Mouse (Mus musculus): ENCODE measurements around the gene Ccdc6. TPM values are rescaled to one million over a fixed set of nuclear protein-coding genes. Genes with fewer than 3 reads are reported as not detected.
A peak's percentile ranks its signal among the peaks of the same experiment; 100 is the strongest.

Gene Ccdc6
- polyA plus RNA-seq, 1 experiment from 2014 or later: 39.6 TPM

DNA sequence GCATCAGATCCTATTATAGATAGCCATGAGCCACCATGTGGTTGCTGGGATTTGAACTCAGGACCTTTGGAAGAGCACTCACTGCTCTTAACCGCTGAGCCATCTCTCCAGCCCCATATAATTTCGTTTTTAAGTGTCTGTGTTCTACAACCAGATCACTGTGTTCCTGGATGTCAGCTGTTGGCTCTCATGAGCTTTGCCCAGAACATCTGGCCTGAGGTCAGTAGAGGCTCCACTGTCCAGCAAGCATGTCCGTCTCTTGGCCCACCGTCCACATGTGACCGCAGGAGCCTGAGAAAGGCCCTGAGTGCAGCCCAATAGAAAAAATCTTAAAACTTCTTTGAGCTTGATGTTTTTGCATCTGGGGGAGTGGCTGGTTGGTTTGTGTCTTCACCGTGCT is 99.7 kb downstream of the Ccdc6 start:
- H3K4me1 ChIP-seq (ENCODE audit: control insufficient read depth, insufficient read depth, low read length): 0 out of 2 replicates have a peak, but pooled peaks cover 3% of the 10 kb centered on the region
- H3K4me2 ChIP-seq (replicated peaks; ENCODE audit: low read depth, low read length): no peak overlapping the region
- no peaks in the 10 kb centered on the region for H3K27me3 ChIP-seq (ENCODE audit: control insufficient read depth, insufficient read depth, low read length)
- peaks cover 3% of the 10 kb centered on the region for H3K9me3 ChIP-seq (ENCODE audit: control insufficient read depth, low read length)
- peaks cover 6% of the 10 kb centered on the region; the same call in 1 of the 2 replicates for H3K36me3 ChIP-seq (ENCODE audit: control insufficient read depth, insufficient read depth, low read length)
- H3K4me3 ChIP-seq (ENCODE audit: low read length): no peak overlapping the region
- H3K9ac ChIP-seq (ENCODE audit: low read depth, low read length): no peak overlapping the region
- ATAC-seq (ENCODE audit: low FRiP score, low TSS enrichment): no peak
- no peak overlapping the region for H3K27ac ChIP-seq (ENCODE audit: low read depth, low read length)
- WGBS: 67% methylated on average over 6 of the region's 6 CpGs

DNA sequence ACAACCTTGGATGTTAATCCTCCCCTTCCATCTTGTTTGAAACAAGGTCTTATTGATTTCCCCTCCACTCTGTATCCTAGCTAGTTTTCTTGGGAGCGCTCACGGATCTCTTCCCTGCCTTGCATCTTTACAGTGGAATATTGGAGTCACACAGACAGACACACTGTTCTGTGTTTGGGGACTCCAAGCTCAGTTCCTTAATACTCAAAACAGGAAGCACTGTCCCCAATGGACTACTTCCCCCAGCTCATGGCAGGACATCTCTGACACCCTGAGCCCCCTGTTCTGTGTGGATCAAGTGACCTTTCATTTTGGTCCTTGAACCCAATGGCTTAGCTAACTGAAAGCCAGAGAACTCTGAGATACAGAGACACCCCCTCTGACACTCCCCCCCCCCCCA is 100.7 kb downstream of the Ccdc6 start:
- no peaks in the 10 kb centered on the region for H3K27me3 ChIP-seq (ENCODE audit: control insufficient read depth, insufficient read depth, low read length)
- 94% methylated on average over 2 of the region's 2 CpGs for WGBS
- H3K4me1 ChIP-seq (ENCODE audit: control insufficient read depth, insufficient read depth, low read length): 0 out of 2 replicates have a peak, but pooled peaks cover 3% of the 10 kb centered on the region
- H3K4me2 ChIP-seq (replicated peaks; ENCODE audit: low read depth, low read length): no peak overlapping the region
- H3K4me3 ChIP-seq (ENCODE audit: low read length): no peak overlapping the region
- peaks cover 6% of the 10 kb centered on the region for H3K9me3 ChIP-seq (ENCODE audit: control insufficient read depth, low read length)
- H3K27ac ChIP-seq (ENCODE audit: low read depth, low read length): no peak overlapping the region
- peaks cover 4% of the 10 kb centered on the region; the same call in 1 of the 2 replicates for H3K36me3 ChIP-seq (ENCODE audit: control insufficient read depth, insufficient read depth, low read length)
- ATAC-seq (ENCODE audit: low FRiP score, low TSS enrichment): no peak
- H3K9ac ChIP-seq (ENCODE audit: low read depth, low read length): no peak overlapping the region

- Histone ChIP-seq H3K4me3 (ENCODE audit: low read length) (no peak overlapping the region), H3K27ac (ENCODE audit: low read depth, low read length) (no peak overlapping the region), H3K27me3 (ENCODE audit: control insufficient read depth, insufficient read depth, low read length) (no peaks in the 10 kb centered on the region), H3K9me3 (ENCODE audit: control insufficient read depth, low read length) (peaks cover 6% of the 10 kb centered on the region), H3K4me1 (ENCODE audit: control insufficient read depth, insufficient read depth, low read length) (0 out of 2 replicates have a peak, but pooled peaks cover 3% of the 10 kb centered on the region), H3K36me3 (ENCODE audit: control insufficient read depth, insufficient read depth, low read length) (peaks cover 4% of the 10 kb centered on the region; the same call in 1 of the 2 replicates), H3K4me2 (replicated peaks; ENCODE audit: low read depth, low read length) (no peak overlapping the region), H3K9ac (ENCODE audit: low read depth, low read length) (no peak overlapping the region)
- ATAC-seq (ENCODE audit: low FRiP score, low TSS enrichment): no peak
- WGBS: 64% methylated on average over 6 of the region's 6 CpGs
Observed at GRCm38 (mm10) chr10:70198012-70198411, 101.1 kb downstream of the Ccdc6 start.

GRCm38 (mm10) chr10:70198951-70199463 is 102.1 kb downstream of the Ccdc6 start:
- Histone ChIP-seq H3K4me3 (ENCODE audit: low read length) (no peak overlapping the region), H3K9ac (ENCODE audit: low read depth, low read length) (no peak overlapping the region), H3K4me1 (ENCODE audit: control insufficient read depth, insufficient read depth, low read length) (peaks cover 3% of the 10 kb centered on the region; the same call in 1 of the 2 replicates), H3K9me3 (ENCODE audit: control insufficient read depth, low read length) (peaks cover 6% of the 10 kb centered on the region), H3K4me2 (replicated peaks; ENCODE audit: low read depth, low read length) (no peak overlapping the region), H3K36me3 (ENCODE audit: control insufficient read depth, insufficient read depth, low read length) (no peaks in the 10 kb centered on the region), H3K27me3 (ENCODE audit: control insufficient read depth, insufficient read depth, low read length) (no peaks in the 10 kb centered on the region), H3K27ac (ENCODE audit: low read depth, low read length) (no peak overlapping the region)
- WGBS: 93% methylated on average over 7 of the region's 7 CpGs
- no peak for ATAC-seq (ENCODE audit: low FRiP score, low TSS enrichment)

DNA sequence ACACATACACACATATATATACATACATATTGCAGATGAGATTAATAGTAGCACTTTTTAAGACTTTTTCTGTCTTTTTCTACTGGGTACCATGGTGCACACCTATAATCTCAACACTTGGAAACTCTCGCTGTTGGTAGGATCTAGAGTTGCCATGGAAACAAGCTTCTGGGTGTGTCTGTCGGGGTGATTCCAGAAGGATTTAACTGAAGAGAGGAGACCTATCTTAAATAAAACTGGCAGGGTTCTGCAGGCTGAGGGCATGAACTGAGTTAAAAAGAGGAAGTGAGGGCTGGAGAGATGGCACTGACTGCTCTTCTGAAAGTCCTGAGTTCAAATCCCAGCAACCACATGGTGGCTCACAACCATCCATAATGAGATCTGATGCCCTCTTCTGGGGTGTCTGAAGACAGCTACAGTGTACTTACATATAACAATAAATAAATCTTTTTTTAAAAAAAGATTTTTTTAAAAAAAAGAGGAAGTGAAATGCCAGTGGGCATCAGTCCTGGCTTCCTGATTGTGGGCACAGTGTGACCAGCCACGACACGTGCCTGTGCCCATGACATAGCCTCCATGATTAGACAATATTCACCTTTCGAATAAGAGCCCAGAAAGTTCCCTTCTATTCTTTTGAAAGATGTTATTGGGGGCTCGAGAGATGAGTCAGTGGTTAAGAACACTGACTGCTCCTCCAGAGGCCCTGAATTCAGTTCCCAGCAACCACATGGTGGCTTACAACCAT is 102.7 kb downstream of the Ccdc6 start:
- Histone ChIP-seq H3K4me2 (replicated peaks; ENCODE audit: low read depth, low read length) (no peak overlapping the region), H3K36me3 (ENCODE audit: control insufficient read depth, insufficient read depth, low read length) (no peaks in the 10 kb centered on the region), H3K4me3 (ENCODE audit: low read length) (no peak overlapping the region), H3K27ac (ENCODE audit: low read depth, low read length) (no peak overlapping the region), H3K9me3 (ENCODE audit: control insufficient read depth, low read length) (peaks cover 6% of the 10 kb centered on the region), H3K4me1 (ENCODE audit: control insufficient read depth, insufficient read depth, low read length) (peaks cover 8% of the 10 kb centered on the region; the same call in 1 of the 2 replicates), H3K27me3 (ENCODE audit: control insufficient read depth, insufficient read depth, low read length) (no peaks in the 10 kb centered on the region), H3K9ac (ENCODE audit: low read depth, low read length) (no peak overlapping the region)
- ATAC-seq (ENCODE audit: low FRiP score, low TSS enrichment): no peak
- 90% methylated on average over 6 of the region's 6 CpGs for WGBS

- 61% methylated on average over 12 of the region's 12 CpGs for WGBS
- H3K27ac ChIP-seq (ENCODE audit: low read depth, low read length): no peak overlapping the region
- no peak overlapping the region for H3K9ac ChIP-seq (ENCODE audit: low read depth, low read length)
- no peaks in the 10 kb centered on the region for H3K36me3 ChIP-seq (ENCODE audit: control insufficient read depth, insufficient read depth, low read length)
- H3K4me1 ChIP-seq (ENCODE audit: control insufficient read depth, insufficient read depth, low read length): peaks cover 7% of the 10 kb centered on the region; the same call in 1 of the 2 replicates
- H3K4me2 ChIP-seq (replicated peaks; ENCODE audit: low read depth, low read length): no peak overlapping the region
- ATAC-seq (ENCODE audit: low FRiP score, low TSS enrichment): no peak
- H3K27me3 ChIP-seq (ENCODE audit: control insufficient read depth, insufficient read depth, low read length): no peaks in the 10 kb centered on the region
- H3K4me3 ChIP-seq (ENCODE audit: low read length): no peak overlapping the region
- H3K9me3 ChIP-seq (ENCODE audit: control insufficient read depth, low read length): peaks cover 6% of the 10 kb centered on the region
Observed at GRCm38 (mm10) chr10:70200889-70201500, 104.1 kb downstream of the Ccdc6 start.

GRCm38 (mm10) chr10:70204505-70205399 is 107.8 kb downstream of the Ccdc6 start, which contains the start of gene Mrln:
Gene Mrln, plus strand, starts transcription at chr10:70204664.
- no peaks in the 10 kb centered on the region for H3K36me3 ChIP-seq (ENCODE audit: control insufficient read depth, insufficient read depth, low read length)
- WGBS: 16% methylated on average over 17 of the region's 17 CpGs
- ATAC-seq (ENCODE audit: low FRiP score, low TSS enrichment): peak; percentile 63
- H3K4me2 ChIP-seq (replicated peaks; ENCODE audit: low read depth, low read length): peak within 1 kb of the TSS; percentile 1; the same call in 1 of the 2 replicates
- H3K4me1 ChIP-seq (ENCODE audit: control insufficient read depth, insufficient read depth, low read length): peaks cover 6% of the 10 kb centered on the region; the same call in 1 of the 2 replicates
- no peaks in the 10 kb centered on the region for H3K27me3 ChIP-seq (ENCODE audit: control insufficient read depth, insufficient read depth, low read length)
- peaks cover 6% of the 10 kb centered on the region for H3K9me3 ChIP-seq (ENCODE audit: control insufficient read depth, low read length)
- no peak within 1 kb of the TSS for H3K4me3 ChIP-seq (ENCODE audit: low read length)
- H3K27ac ChIP-seq (ENCODE audit: low read depth, low read length): peak within 1 kb of the TSS; percentile 75
- 0 out of 2 replicates have a peak within 1 kb of the TSS, but pooled peaks have one; percentile 2 for H3K9ac ChIP-seq (ENCODE audit: low read depth, low read length)

DNA sequence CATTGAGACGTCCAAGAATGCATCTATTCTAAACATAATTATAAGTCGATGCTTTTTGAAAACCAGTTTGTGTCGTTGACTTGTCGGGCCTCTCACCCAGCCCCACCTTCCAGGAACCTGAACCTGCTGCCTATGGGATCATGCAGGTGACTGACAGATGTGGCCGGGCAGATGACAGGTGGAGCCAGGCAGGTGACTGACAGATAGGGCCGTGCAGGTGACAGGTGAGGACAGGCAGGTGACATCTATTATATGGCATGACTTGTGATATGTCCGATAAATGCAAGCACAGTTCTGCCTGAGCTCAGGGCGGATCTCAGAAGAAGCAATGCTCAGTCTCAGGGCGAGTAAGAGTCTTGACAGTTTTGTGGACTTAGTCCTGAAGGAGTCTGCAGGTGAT is 114.4 kb downstream of the Ccdc6 start:
- Histone ChIP-seq H3K36me3 (ENCODE audit: control insufficient read depth, insufficient read depth, low read length) (no peaks in the 10 kb centered on the region), H3K27ac (ENCODE audit: low read depth, low read length) (no peak overlapping the region), H3K9me3 (ENCODE audit: control insufficient read depth, low read length) (no peaks in the 10 kb centered on the region), H3K4me3 (ENCODE audit: low read length) (no peak overlapping the region), H3K9ac (ENCODE audit: low read depth, low read length) (no peak overlapping the region), H3K4me2 (replicated peaks; ENCODE audit: low read depth, low read length) (no peak overlapping the region), H3K27me3 (ENCODE audit: control insufficient read depth, insufficient read depth, low read length) (no peaks in the 10 kb centered on the region), H3K4me1 (ENCODE audit: control insufficient read depth, insufficient read depth, low read length) (no peaks in the 10 kb centered on the region)
- WGBS: 83% methylated on average over 9 of the region's 9 CpGs
- no peak for ATAC-seq (ENCODE audit: low FRiP score, low TSS enrichment)
